Mouse (Mus musculus) limb, embryonic 14.5 days (tissue): ENCODE measurements around the gene 1700001C02Rik. TPM values are rescaled to one million over a fixed set of nuclear protein-coding genes. Genes with fewer than 3 reads are reported as not detected.
A peak's percentile ranks its signal among the peaks of the same experiment; 100 is the strongest.

Source experiments
- ATAC-seq: fragments of 200-750 bp; cut with Nextera tagmentation; 2 replicates; pipeline ENCODE4 v1.8.0; 2017; ENCODE audit warnings: low read depth, moderate number of reproducible peaks, moderate TSS enrichment; ENCODE audit not compliant: low FRiP score
- DNase-seq: peaks from one replicate; pipeline ENCODE4 v3.0.0-alpha.2; 2015; ENCODE audit warnings: low spot score
- H3K27ac ChIP-seq: fragments of 300-500 bp; sonication (generic); replicated peaks from 2 replicates; pipeline ENCODE4 v1.5.1; 2014; ENCODE audit warnings: low read depth, mild to moderate bottlenecking, low read length, moderate library complexity, mixed read lengths
- H3K27me3 ChIP-seq: fragments of 300-500 bp; sonication (generic); 2 replicates; pipeline ENCODE4 v1.6.1; 2014; ENCODE audit warnings: low read length, mixed read lengths; ENCODE audit not compliant: control insufficient read depth, insufficient read depth
- H3K36me3 ChIP-seq: fragments of 300-500 bp; sonication (generic); 2 replicates; pipeline ENCODE4 v1.6.1; 2014; ENCODE audit warnings: mild to moderate bottlenecking, low read length, moderate library complexity, mixed read lengths; ENCODE audit not compliant: control insufficient read depth, insufficient read depth
- H3K4me1 ChIP-seq: fragments of 300-500 bp; sonication (generic); 2 replicates; pipeline ENCODE4 v1.6.1; 2014; ENCODE audit warnings: antibody characterized with exemption, low read length, mixed read lengths; ENCODE audit not compliant: control insufficient read depth, insufficient read depth
- H3K4me2 ChIP-seq: fragments of 300-500 bp; sonication (generic); replicated peaks from 2 replicates; pipeline ENCODE4 v1.6.1; 2014; ENCODE audit warnings: low read depth, mild to moderate bottlenecking, low read length, moderate library complexity; ENCODE audit not compliant: severe bottlenecking
- H3K4me3 ChIP-seq: fragments of 300-500 bp; sonication (generic); replicated peaks from 2 replicates; pipeline ENCODE4 v1.5.1; 2014; ENCODE audit warnings: low read length
- H3K9ac ChIP-seq: fragments of 300-500 bp; sonication (generic); 2 replicates; pipeline ENCODE4 v1.6.1; 2014; ENCODE audit warnings: mild to moderate bottlenecking, low read depth, low read length, moderate library complexity; ENCODE audit not compliant: severe bottlenecking
- H3K9me3 ChIP-seq: fragments of 300-500 bp; sonication (generic); 2 replicates; pipeline ENCODE4 v1.6.1; 2016; ENCODE audit warnings: low read length; ENCODE audit not compliant: control insufficient read depth
- POLR2A ChIP-seq: fragments of 200-500 bp; IDR thresholded peaks from 2 replicates; pipeline ENCODE4 v1.8.0; 2012; ENCODE audit warnings: inconsistent platforms, mild to moderate bottlenecking, moderate library complexity, borderline replicate concordance; ENCODE audit not compliant: insufficient read depth, insufficient read length; ENCODE audit errors: extremely low read depth
- WGBS: fragments of 180-500 bp; shearing (Covaris S2); extraction: QIAGEN DNeasy Blood & Tissue Kit; methylation state at CpG from one replicate; pipeline ENCODE4 v1.1.7; 2014; 5-methylcytosine and 5-hydroxymethylcytosine counted together
- polyA plus RNA-seq, 2 experiments: library from polyadenylated mRNA; depleted of rRNA in 1 of 2; stranded (reverse) in 1 of 2; unstranded in 1 of 2; fragments of >200 nt; fragmentation: Nextera tagmentation in 1 of 2; extraction: Ambion mirVana in 1 of 2; gene quantifications; 2 replicates each; pipeline versions ENCODE4 v1.2.1 to v1.2.3; 2012 to 2014

1700001C02Rik gene
- polyA plus RNA-seq, 2 experiments, result not detected

GRCm38 (mm10) chr5:30494606-30495005 is 28.8 kb downstream of the 1700001C02Rik start:
- Histone ChIP-seq H3K27ac (no peak overlapping the region), H3K27me3 (no peaks in the 10 kb centered on the region), H3K4me2 (no peak overlapping the region), H3K9me3 (no peaks in the 10 kb centered on the region), H3K36me3 (no peaks in the 10 kb centered on the region), H3K4me3 (no peak overlapping the region), H3K4me1 (peaks cover 19% of the 10 kb centered on the region), H3K9ac (no peak overlapping the region)
- WGBS, result 52% methylated on average over 7 of the region's 7 CpGs
- ATAC-seq (no peak), DNase-seq (peak; percentile 61)
- no peak for TF ChIP-seq POLR2A

- Histone ChIP-seq H3K27me3 (no peaks in the 10 kb centered on the region), H3K4me1 (peaks cover 19% of the 10 kb centered on the region), H3K4me3 (no peak overlapping the region), H3K36me3 (no peaks in the 10 kb centered on the region), H3K4me2 (no peak overlapping the region), H3K27ac (no peak overlapping the region), H3K9me3 (no peaks in the 10 kb centered on the region), H3K9ac (no peak overlapping the region)
- ATAC-seq (no peak), DNase-seq (no peak)
- 74% methylated on average over 2 of the region's 2 CpGs for WGBS
- no peak for TF ChIP-seq POLR2A
These were observed 29.4 kb downstream of the 1700001C02Rik start for GRCm38 (mm10) chr5:30495288-30495687.

GRCm38 (mm10) chr5:30496821-30497220 is 31.0 kb downstream of the 1700001C02Rik start:
- Histone ChIP-seq H3K4me3 (no peak overlapping the region), H3K9ac (no peak overlapping the region), H3K4me2 (no peak overlapping the region), H3K27me3 (no peaks in the 10 kb centered on the region), H3K27ac (peak overlapping the region; percentile 63), H3K36me3 (no peaks in the 10 kb centered on the region), H3K4me1 (peaks cover 19% of the 10 kb centered on the region), H3K9me3 (no peaks in the 10 kb centered on the region)
- DNase-seq (no peak), ATAC-seq (no peak)
- 38% methylated on average over 8 of the region's 8 CpGs for WGBS
- TF ChIP-seq POLR2A, result no peak

- ATAC-seq (peak; percentile 74; the same call in 1 of the 2 replicates), DNase-seq (peak; percentile 71)
These were observed 31.5 kb downstream of the 1700001C02Rik start for GRCm38 (mm10) chr5:30497299-30497698.

GRCm38 (mm10) chr5:30513111-30513510 is 47.3 kb downstream of the 1700001C02Rik start:
- ATAC-seq (no peak), DNase-seq (no peak)
- H3K9me3 ChIP-seq, result no peaks in the 10 kb centered on the region
- H3K36me3 ChIP-seq, result no peaks in the 10 kb centered on the region
- H3K27me3 ChIP-seq, result no peaks in the 10 kb centered on the region
- WGBS, result 81% methylated on average over 8 of the region's 8 CpGs
- no peak overlapping the region for H3K9ac ChIP-seq
- no peak overlapping the region for H3K4me2 ChIP-seq
- H3K4me1 ChIP-seq, result peaks cover 18% of the 10 kb centered on the region
- H3K27ac ChIP-seq, result no peak overlapping the region
- TF ChIP-seq POLR2A, result no peak
- no peak overlapping the region for H3K4me3 ChIP-seq

More at GRCm38 (mm10) chr5:30497299-30497698, 31.5 kb downstream of the 1700001C02Rik start:
- TF ChIP-seq POLR2A, result no peak
- Histone ChIP-seq H3K4me2 (0 out of 2 replicates have a peak overlapping the region, but pooled peaks have one; percentile 15), H3K4me1 (peaks cover 19% of the 10 kb centered on the region), H3K4me3 (no peak overlapping the region), H3K9me3 (no peaks in the 10 kb centered on the region), H3K27ac (peak overlapping the region; percentile 63), H3K36me3 (no peaks in the 10 kb centered on the region), H3K9ac (no peak overlapping the region), H3K27me3 (no peaks in the 10 kb centered on the region)
- 21% methylated on average over 7 of the region's 7 CpGs for WGBS

GRCm38 (mm10) chr5:30516376-30516775 is 50.5 kb downstream of the 1700001C02Rik start:
- Histone ChIP-seq H3K27me3 (no peaks in the 10 kb centered on the region), H3K9ac (no peak overlapping the region), H3K4me3 (no peak overlapping the region), H3K9me3 (no peaks in the 10 kb centered on the region), H3K4me1 (peaks cover 27% of the 10 kb centered on the region), H3K36me3 (no peaks in the 10 kb centered on the region), H3K4me2 (no peak overlapping the region), H3K27ac (no peak overlapping the region)
- TF ChIP-seq POLR2A, result no peak
- 65% methylated on average over 7 of the region's 7 CpGs for WGBS
- DNase-seq, result no peak
- ATAC-seq, result no peak
